Mouse (Mus musculus) spleen, adult 2 months (tissue): Measurements from ENCODE around the gene Zbtb2.

ENCODE experiments used
- CTCF ChIP-seq: fragments of 200-500 bp; IDR thresholded peaks from 2 replicates; pipeline ENCODE4 v1.5.1; 2011; ENCODE audit warnings: mild to moderate bottlenecking, inconsistent platforms; ENCODE audit not compliant: insufficient read depth, insufficient read length, insufficient replicate concordance; ENCODE audit errors: extremely low read depth
- POLR2A ChIP-seq: fragments of 200-500 bp; IDR thresholded peaks from 2 replicates; pipeline ENCODE4 v1.6.1; 2011; ENCODE audit warnings: low read depth, low read length, inconsistent platforms

GRCm38 (mm10) chr10:4356640-4357039 is 31.3 kb downstream of the Zbtb2 start:
- no peak for TF ChIP-seq POLR2A
- TF ChIP-seq CTCF: no peak
